Mouse (Mus musculus): ENCODE measurements around the gene Tenm3.

DNA sequence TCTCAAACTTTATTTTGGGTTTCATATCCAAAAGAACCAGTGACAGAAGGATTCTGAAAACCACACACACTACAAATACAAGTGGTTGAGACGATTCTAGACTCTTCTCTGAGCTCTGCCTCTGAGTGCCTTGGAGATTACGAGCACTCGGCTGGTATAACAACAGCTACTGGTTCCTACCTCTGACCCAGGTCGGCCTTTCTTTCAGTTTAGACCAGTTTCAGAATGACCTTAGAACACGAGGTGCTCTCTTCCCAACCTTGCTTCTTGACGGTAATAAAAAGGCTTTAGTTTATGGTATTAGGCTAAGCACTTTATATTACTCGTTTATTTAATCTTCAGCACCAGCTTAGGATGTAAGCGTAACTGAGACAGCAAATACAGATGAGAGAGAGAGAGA is 528.1 kb downstream of the Tenm3 start:
- no peak for TF ChIP-seq CTCF (IDR thresholded peaks at IDR 0.05; ENCODE audit: borderline replicate concordance, insufficient read depth, low read length)
- TF ChIP-seq POLR2A (IDR thresholded peaks at IDR 0.05; ENCODE audit: low read depth, low read length), result no peak
